In genomic region chrX:13502862-13503375, GRCm38 (mm10) we compare ENCODE assay signal across 10 mouse cellular contexts. TPM values are rescaled to one million over a fixed set of nuclear protein-coding genes. Genes with fewer than 3 reads are reported as not detected.
DNase-seq lines count a peak whose midpoint lies in the region; ATAC-seq and TF ChIP-seq lines count a peak whose summit lies in the region.
"Had no signal": no experiment of that assay in that cellular context is flagged by ENCODE, and none has a peak within 500 bp of the region (broad histone marks: within the 10 kb centered on the region; RNA-seq: fewer than 3 reads in every experiment).

No protein-coding gene starts in this region.

- DNase-seq in heart, adult 9 months (ENCODE audit: low spot score in 2 of 2) = peak; percentile 28 to 54
- DNase-seq in 3134 (ENCODE audit: extremely low read depth, insufficient read length, low spot score) = peak; percentile 21
- DNase-seq in hindbrain, postnatal 0 days (ENCODE audit: low spot score) = peak; percentile 68
- no peak for DNase-seq in spleen, adult 12 weeks (ENCODE audit: low spot score)
- DNase-seq in yolk sac, embryonic 10.5 days (ENCODE audit: low spot score) = no peak
- DNase-seq in adrenal gland, postnatal 4 days (ENCODE audit: low spot score in 2 of 2) = no peak
- DNase-seq: adrenal gland, postnatal 25 days had no signal

- no peak overlapping the region for H3K4me3 ChIP-seq in heart, embryonic 12.5 days
- H3K4me3 ChIP-seq in brown adipose tissue, adult 24 weeks (ENCODE audit: insufficient read depth, low read depth, low read length) = no peak overlapping the region
- no peak overlapping the region for H3K4me3 ChIP-seq in hindbrain, postnatal 0 days (ENCODE audit: low read length)

- TF ChIP-seq CTCF in hindbrain, postnatal 0 days (IDR thresholded peaks at IDR 0.05; ENCODE audit: low read depth) = no peak

- H3K27me3 ChIP-seq in heart, embryonic 12.5 days (replicated peaks) = peaks cover 6% of the 10 kb centered on the region; the same call in 1 of the 2 replicates
- H3K27me3 ChIP-seq in hindbrain, postnatal 0 days (ENCODE audit: insufficient read depth, low read length) = no peaks in the 10 kb centered on the region

- H3K4me2 ChIP-seq in heart, embryonic 12.5 days = no peak overlapping the region
- peak overlapping the region; percentile 18; the same call in 1 of the 2 replicates for H3K4me2 ChIP-seq in hindbrain, postnatal 0 days (ENCODE audit: low read depth, low read length)

- 0 out of 2 replicates have a peak, but pooled peaks cover 5% of the 10 kb centered on the region for H3K4me1 ChIP-seq in heart, embryonic 12.5 days (replicated peaks)
- peaks cover 17% of the 10 kb centered on the region for H3K4me1 ChIP-seq in brown adipose tissue, adult 24 weeks (ENCODE audit: control insufficient read depth, insufficient read depth, insufficient read length, low read length)
- no peaks in the 10 kb centered on the region for H3K4me1 ChIP-seq in hindbrain, postnatal 0 days (ENCODE audit: insufficient read depth, low read length)

- H3K27ac ChIP-seq in heart, embryonic 12.5 days (ENCODE audit: poor library complexity, severe bottlenecking) = no peak overlapping the region
- peak overlapping the region; percentile 82 for H3K27ac ChIP-seq in brown adipose tissue, adult 24 weeks (replicated peaks; ENCODE audit: low read depth, low read length)
- H3K27ac ChIP-seq in hindbrain, postnatal 0 days = peak overlapping the region; percentile 69

- WGBS in heart, embryonic 12.5 days = 57% methylated on average over 7 of the region's 7 CpGs
- WGBS in hindbrain, postnatal 0 days = 45% methylated on average over 7 of the region's 7 CpGs

- H3K9ac ChIP-seq in heart, embryonic 12.5 days = no peak overlapping the region
- H3K9ac ChIP-seq in hindbrain, postnatal 0 days (replicated peaks; ENCODE audit: low read length) = 0 out of 2 replicates have a peak overlapping the region, but pooled peaks have one; percentile 13

- H3K36me3 ChIP-seq in heart, embryonic 12.5 days = no peaks in the 10 kb centered on the region
- no peaks in the 10 kb centered on the region for H3K36me3 ChIP-seq in hindbrain, postnatal 0 days (ENCODE audit: insufficient read depth, low read length)

- no peaks in the 10 kb centered on the region for H3K9me3 ChIP-seq in heart, embryonic 12.5 days (replicated peaks)
- H3K9me3 ChIP-seq in hindbrain, postnatal 0 days (ENCODE audit: low read length) = no peaks in the 10 kb centered on the region

- no peak for ATAC-seq in heart, embryonic 12.5 days (ENCODE audit: insufficient number of reproducible peaks, low FRiP score)
- ATAC-seq in hindbrain, postnatal 0 days = peak; percentile 75

RNA-seq across cellular contexts. Expression of gene Nyx, which starts 37.0 kb away (rescaled TPM):
- 0.05 TPM in 2 replicates for polyA plus RNA-seq in heart, embryonic 12.5 days (2016; fragmentation: Nextera tagmentation; extraction: Ambion mirVana)
- polyA plus RNA-seq in brown adipose tissue, adult 24 weeks (2012; ENCODE audit: insufficient read depth, insufficient read length, missing spikeins) = not detected in 2 replicates
- 0.37 and 0.43 TPM in 2 replicates for total RNA-seq in hindbrain, postnatal 0 days (2014; rRNA removed)
- 0.15 and 0.25 TPM in 2 replicates for polyA plus RNA-seq in hindbrain, postnatal 0 days (2015; fragmentation: Nextera tagmentation; extraction: Ambion mirVana)
- under 1 TPM; 0.22 to 0.25 TPM for total RNA-seq in adrenal gland, postnatal 4 days (2021)
- polyA plus RNA-seq: stomach, embryonic 14.5 days had no signal

Comparison
In these comparisons a context has a peak if more than half of its experiments do, and no peak if none do; other contexts are left out.
1. DNase-seq: peak in heart, adult 9 months (2 of 2), 3134 (single experiment) and hindbrain, postnatal 0 days (single experiment); none in spleen, adult 12 weeks (single experiment), yolk sac, embryonic 10.5 days (single experiment) and adrenal gland, postnatal 4 days (0 of 2).